Mouse (Mus musculus) frontal cortex, adult 2 months (tissue): ENCODE data around the gene Plac9a. TPM values are rescaled to one million over a fixed set of nuclear protein-coding genes. Genes with fewer than 3 reads are reported as not detected.

ENCODE experiments used
- DNase-seq, 2 experiments: peaks; one replicate each; pipeline ENCODE4 v3.0.0; 2022; ENCODE audit warnings: low spot score in 1 of 2; ENCODE audit errors: extremely low spot score in 1 of 2
- polyA plus RNA-seq: library from polyadenylated mRNA; depleted of rRNA; stranded (reverse); fragments of >200 nt; gene quantifications from 2 replicates; pipeline ENCODE4 v1.2.3, GENCODE M21; 2012; rRNA removed

Gene Plac9a
- polyA plus RNA-seq, 1 experiment, result 0.50 TPM

DNA sequence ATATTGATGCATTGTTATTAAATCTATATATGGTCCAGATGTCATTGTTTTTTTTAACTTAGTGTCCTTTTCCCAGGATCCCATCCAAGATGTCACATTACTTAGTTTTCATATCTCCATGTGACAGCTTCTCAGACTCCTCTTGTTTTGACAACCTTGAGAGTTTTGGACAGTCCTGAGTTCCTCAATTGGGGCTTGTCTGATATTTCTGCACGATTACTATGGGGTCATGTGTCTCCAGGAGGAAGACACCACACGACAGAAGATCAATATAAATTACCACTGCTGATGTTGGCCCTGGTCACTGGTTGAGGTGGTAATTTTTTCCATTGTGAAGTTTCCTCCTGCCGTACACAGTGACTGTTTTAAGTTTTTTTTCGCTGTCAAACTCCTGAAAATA, 61.3 kb downstream of the Plac9a start:
- DNase-seq, result no peak

DNA sequence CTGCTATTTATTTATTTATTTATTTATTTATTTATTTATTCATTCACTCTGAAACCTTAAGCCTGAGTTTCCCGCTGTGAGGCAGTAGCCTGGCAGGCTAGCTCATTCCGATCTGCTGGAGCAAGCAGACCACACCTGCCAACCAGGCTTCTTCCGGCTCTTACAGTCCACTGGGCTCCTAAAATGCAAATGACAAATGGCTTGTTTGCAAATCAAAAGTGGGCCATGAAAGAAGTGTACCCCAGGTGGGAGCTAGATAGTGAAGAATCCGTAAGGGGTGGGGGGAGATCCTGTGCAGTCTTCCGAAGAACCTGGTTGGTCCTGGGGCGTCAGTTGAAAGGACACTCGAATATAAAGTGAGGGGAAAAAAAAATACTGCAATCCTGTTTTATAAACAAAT, 61.9 kb downstream of the Plac9a start:
- DNase-seq, result no peak

DNA sequence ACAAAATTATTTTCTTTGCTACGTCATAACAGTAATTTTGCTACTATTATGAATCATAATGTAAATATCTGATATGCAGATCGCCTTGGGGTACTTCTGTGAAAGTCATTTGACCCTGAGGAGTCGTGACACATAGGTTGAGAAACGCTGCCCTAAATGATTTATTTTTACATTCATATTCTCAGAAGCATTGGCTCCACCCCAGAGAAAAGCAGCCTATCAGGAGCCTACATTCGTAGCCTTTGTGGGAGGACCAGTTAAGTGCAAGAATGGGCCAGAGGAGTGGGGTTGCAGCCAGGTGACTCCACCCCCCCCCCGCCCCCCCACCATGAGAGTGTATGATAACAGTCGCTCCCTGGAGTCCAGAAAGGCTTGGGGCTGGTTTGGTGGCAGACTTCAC, 63.1 kb downstream of the Plac9a start:
- DNase-seq, result no peak

DNA sequence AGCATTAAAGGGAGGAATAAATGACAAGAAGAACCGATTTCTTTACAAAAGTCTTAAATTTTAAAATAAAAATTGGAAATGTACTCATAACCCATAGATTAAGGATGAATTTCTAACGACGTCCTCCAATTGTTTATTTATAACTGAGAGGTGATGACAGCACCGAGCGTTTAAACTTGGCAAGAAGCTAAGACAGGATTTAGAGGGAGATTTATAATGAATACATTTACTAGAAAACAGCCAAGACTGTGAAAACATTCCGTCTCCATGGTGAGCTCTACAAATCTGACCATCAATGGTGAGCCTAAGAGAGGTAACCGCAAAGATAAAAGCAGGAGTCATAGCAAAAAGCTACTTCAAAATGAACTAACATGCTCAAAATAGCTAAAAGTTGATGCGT, 64.5 kb downstream of the Plac9a start:
- peak in 1 of 2 experiments; percentile 26 for DNase-seq

Other genes with a start within 250 kb of the Plac9a start
- gene Ppif, start 208.9 kb downstream of the Plac9a start, polyA plus RNA-seq, result 48.2 and 56.4 TPM in 2 replicates
- 46.0 and 46.3 TPM in 2 replicates for gene Zcchc24, start 134.1 kb downstream of the Plac9a start, polyA plus RNA-seq
- gene Anxa11, start 60.9 kb downstream of the Plac9a start, polyA plus RNA-seq, result 21.5 and 22.8 TPM in 2 replicates
- gene Tmem254a, start 24.6 kb upstream of the Plac9a start, polyA plus RNA-seq, result 3.2 and 3.5 TPM in 2 replicates
- not detected in 2 replicates for gene Cphx1, start 35.2 kb upstream of the Plac9a start, polyA plus RNA-seq
- 1.5 and 2.4 TPM in 2 replicates for gene Duxbl1, start 75.5 kb upstream of the Plac9a start, polyA plus RNA-seq
- gene Gm9780, start 139.6 kb upstream of the Plac9a start, polyA plus RNA-seq, result 5.6 and 8.5 TPM in 2 replicates
- gene Tmem254c, start 164.3 kb upstream of the Plac9a start, polyA plus RNA-seq, result 4.5 TPM in 1 of 2 replicates, not detected in the other
- gene Cphx2, start 178.4 kb upstream of the Plac9a start, polyA plus RNA-seq, result not detected in 2 replicates
- not detected in 2 replicates for gene Cphx3, start 179.2 kb upstream of the Plac9a start, polyA plus RNA-seq
- 0.30 and 0.86 TPM in 2 replicates for gene Duxbl2, start 215.2 kb upstream of the Plac9a start, polyA plus RNA-seq